Mouse (Mus musculus) small intestine, adult 2 months (tissue): Measurements from ENCODE around the gene Tspan13.

Experiments
- CTCF ChIP-seq: fragments of 200-500 bp; IDR thresholded peaks from 2 replicates; pipeline ENCODE4 v1.5.1; 2012; ENCODE audit warnings: low read depth, mild to moderate bottlenecking, control low read depth, inconsistent platforms, low read length, moderate library complexity, mixed read lengths; ENCODE audit not compliant: insufficient replicate concordance, insufficient read length; ENCODE audit errors: extremely low read depth
- POLR2A ChIP-seq: fragments of 200-500 bp; IDR thresholded peaks from 2 replicates; pipeline ENCODE4 v1.6.1; 2012; ENCODE audit warnings: low read depth, mild to moderate bottlenecking, control low read depth, inconsistent platforms, low read length, moderate library complexity

DNA sequence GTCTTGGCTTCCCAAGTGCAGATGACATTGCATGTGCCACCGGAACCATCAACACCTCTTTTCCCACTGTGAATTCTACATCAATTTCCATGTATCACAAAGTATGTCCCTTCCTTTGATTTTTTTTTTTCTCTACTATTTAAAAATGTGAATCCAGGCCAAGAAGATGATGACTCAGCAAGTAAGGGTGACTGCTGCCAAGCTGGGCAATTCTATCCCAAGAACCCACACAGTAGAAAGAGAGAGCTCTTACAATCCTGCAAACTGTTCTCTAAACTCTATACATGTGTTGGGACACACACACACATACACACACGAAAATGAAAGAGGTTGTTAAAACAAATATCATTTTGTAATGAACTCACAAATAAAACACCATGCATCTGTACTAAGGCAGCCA lies 15.1 kb downstream of the Tspan13 start:
- TF ChIP-seq CTCF (no peak), POLR2A (no peak)
